ENCODE assay signal across 7 mouse cellular contexts in genomic region chr4:136470347-136471071, GRCm38 (mm10). TPM values are rescaled to one million over a fixed set of nuclear protein-coding genes. Genes with fewer than 3 reads are reported as not detected.
A peak's percentile ranks its signal among the peaks of the same experiment; 100 is the strongest.
DNase-seq lines count a peak whose midpoint lies in the region; ATAC-seq and TF ChIP-seq lines count a peak whose summit lies in the region.

No protein-coding gene starts in this region.

- no peaks in the 10 kb centered on the region for H3K36me3 ChIP-seq in forebrain, embryonic 11.5 days (ENCODE audit: control insufficient read depth, insufficient read depth, low read length)

- intact Hi-C loops in heart, postnatal 14 days (cut with DNase I) = no loop called here

- no peak for ATAC-seq in forebrain, embryonic 11.5 days (replicated peaks; ENCODE audit: low FRiP score)

- peak overlapping the region; percentile 82 for H3K4me3 ChIP-seq in bone marrow macrophage, adult 2 months (ENCODE audit: insufficient read depth, low read length)
- H3K4me3 ChIP-seq in forebrain, embryonic 11.5 days (ENCODE audit: low read depth, low read length) = peak overlapping the region; percentile 92

- no peak for TF ChIP-seq POLR2A in bone marrow macrophage, adult 2 months (IDR thresholded peaks at IDR 0.05; ENCODE audit: borderline replicate concordance, low read depth, low read length)

- H3K9ac ChIP-seq in forebrain, embryonic 11.5 days (ENCODE audit: low read length) = peak overlapping the region; percentile 83

- no peaks in the 10 kb centered on the region for H3K27me3 ChIP-seq in forebrain, embryonic 11.5 days (ENCODE audit: control insufficient read depth, insufficient read depth, low read length)

- DNase-seq in MN1 (ENCODE audit: low spot score) = peak; percentile 69
- DNase-seq in forebrain, embryonic 11.5 days (ENCODE audit: low spot score) = peak; percentile 82
- peak; percentile 62 to 64 for DNase-seq in heart, postnatal 14 days
- DNase-seq in kidney, postnatal 4 days = peak; percentile 69 to 78
- peak; percentile 48 for DNase-seq in lung, postnatal 14 days
- peak; percentile 43 to 57 for DNase-seq in right cerebral cortex, adult 2 months (ENCODE audit: low spot score in 2 of 2)

- under 1% methylated on average over 57 of the region's 58 CpGs for WGBS in forebrain, embryonic 11.5 days

- no peak for TF ChIP-seq CTCF in bone marrow macrophage, adult 2 months (IDR thresholded peaks at IDR 0.05; ENCODE audit: low read depth, low read length)

- H3K9me3 ChIP-seq in forebrain, embryonic 11.5 days (ENCODE audit: control insufficient read depth, low read length) = no peaks in the 10 kb centered on the region

- H3K4me1 ChIP-seq in bone marrow macrophage, adult 2 months (ENCODE audit: control insufficient read depth, insufficient read depth, low read length) = peaks cover 21% of the 10 kb centered on the region
- H3K4me1 ChIP-seq in forebrain, embryonic 11.5 days (replicated peaks; ENCODE audit: control insufficient read depth, insufficient read depth, low read length) = peaks cover 7% of the 10 kb centered on the region; the same call in 1 of the 2 replicates

- peak overlapping the region; percentile 58 for H3K4me2 ChIP-seq in forebrain, embryonic 11.5 days (ENCODE audit: low read depth, low read length, severe bottlenecking)

- H3K27ac ChIP-seq in bone marrow macrophage, adult 2 months (ENCODE audit: insufficient read depth, low read depth, low read length) = peak overlapping the region; percentile 66
- H3K27ac ChIP-seq in forebrain, embryonic 11.5 days (ENCODE audit: low read depth, low read length) = peak overlapping the region; percentile 96

RNA-seq across cellular contexts. Expression of gene Luzp1, which starts 0.9 kb away (rescaled TPM):
- polyA plus RNA-seq in bone marrow macrophage, adult 2 months (2012; ENCODE audit: insufficient read depth, insufficient read length, missing spikeins) = 11.9 and 17.2 TPM in 2 replicates
- 119 and 121 TPM in 2 replicates for polyA plus RNA-seq in forebrain, embryonic 11.5 days (2014; fragmentation: Nextera tagmentation; extraction: Ambion mirVana)
- 10 to 100 TPM; 55.7 to 57.1 TPM for total RNA-seq in heart, postnatal 14 days (2021)

RNA-seq across cellular contexts. Expression of gene 6030445D17Rik, which starts 8.5 kb away (rescaled TPM):
- polyA plus RNA-seq in bone marrow macrophage, adult 2 months (2012; ENCODE audit: insufficient read depth, insufficient read length, missing spikeins) = not detected in 2 replicates
- polyA plus RNA-seq in forebrain, embryonic 11.5 days (2014; fragmentation: Nextera tagmentation; extraction: Ambion mirVana) = not detected in 2 replicates
- under 1 TPM; 0.41 to 0.79 TPM for total RNA-seq in heart, postnatal 14 days (2021)

RNA-seq across cellular contexts. Expression of gene Htr1d, which starts 47.2 kb away (rescaled TPM):
- not detected in 2 replicates for polyA plus RNA-seq in bone marrow macrophage, adult 2 months (2012; ENCODE audit: insufficient read depth, insufficient read length, missing spikeins)
- polyA plus RNA-seq in forebrain, embryonic 11.5 days (2014; fragmentation: Nextera tagmentation; extraction: Ambion mirVana) = 0.21 and 0.25 TPM in 2 replicates
- not detected for total RNA-seq in heart, postnatal 14 days (2021)
